Mouse (Mus musculus): Measurements from ENCODE around the gene Mical2. TPM values are rescaled to one million over a fixed set of nuclear protein-coding genes. Genes with fewer than 3 reads are reported as not detected.

Mical2 gene
- polyA plus RNA-seq, 2 experiments, result 5.0 to 7.5 TPM

DNA sequence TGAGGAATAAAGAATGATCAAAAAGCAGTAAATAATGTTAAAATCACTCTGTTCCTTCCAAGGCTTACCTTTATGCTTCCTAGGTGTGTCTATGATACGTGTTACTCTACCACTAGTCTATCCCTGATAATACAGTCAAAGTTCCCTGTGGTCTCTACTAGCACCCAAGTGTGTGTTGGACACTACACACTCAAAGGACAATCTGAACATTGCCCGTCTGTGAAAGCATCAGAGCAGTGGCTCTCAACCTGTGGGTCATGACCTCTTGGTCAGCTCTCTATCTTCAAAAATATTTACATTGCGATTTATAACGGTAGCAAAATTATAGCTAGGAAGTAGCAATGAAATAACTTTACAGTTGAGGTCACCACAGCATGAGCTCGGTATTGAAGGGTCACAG, 162.2 kb downstream of the Mical2 start:
- TF ChIP-seq POLR2A (IDR thresholded peaks at IDR 0.05; ENCODE audit: borderline replicate concordance, extremely low read depth, insufficient read depth, insufficient read length), result no peak
- 84% methylated on average over 5 of the region's 5 CpGs for WGBS
- Histone ChIP-seq H3K4me3 (replicated peaks; ENCODE audit: low read length) (no peak overlapping the region), H3K36me3 (ENCODE audit: control insufficient read depth, insufficient read depth, low read length) (no peaks in the 10 kb centered on the region), H3K9ac (ENCODE audit: low read depth, low read length, severe bottlenecking) (no peak overlapping the region), H3K27ac (replicated peaks; ENCODE audit: low read depth, low read length) (no peak overlapping the region), H3K4me1 (ENCODE audit: control insufficient read depth, insufficient read depth, low read length) (peaks cover 34% of the 10 kb centered on the region), H3K9me3 (ENCODE audit: control insufficient read depth, low read length) (no peaks in the 10 kb centered on the region), H3K27me3 (ENCODE audit: control insufficient read depth, insufficient read depth, low read length) (no peaks in the 10 kb centered on the region), H3K4me2 (replicated peaks; ENCODE audit: low read depth, low read length, severe bottlenecking) (no peak overlapping the region)
- no peak for ATAC-seq (ENCODE audit: low FRiP score, low read depth)
- DNase-seq (ENCODE audit: low spot score), result no peak

DNA sequence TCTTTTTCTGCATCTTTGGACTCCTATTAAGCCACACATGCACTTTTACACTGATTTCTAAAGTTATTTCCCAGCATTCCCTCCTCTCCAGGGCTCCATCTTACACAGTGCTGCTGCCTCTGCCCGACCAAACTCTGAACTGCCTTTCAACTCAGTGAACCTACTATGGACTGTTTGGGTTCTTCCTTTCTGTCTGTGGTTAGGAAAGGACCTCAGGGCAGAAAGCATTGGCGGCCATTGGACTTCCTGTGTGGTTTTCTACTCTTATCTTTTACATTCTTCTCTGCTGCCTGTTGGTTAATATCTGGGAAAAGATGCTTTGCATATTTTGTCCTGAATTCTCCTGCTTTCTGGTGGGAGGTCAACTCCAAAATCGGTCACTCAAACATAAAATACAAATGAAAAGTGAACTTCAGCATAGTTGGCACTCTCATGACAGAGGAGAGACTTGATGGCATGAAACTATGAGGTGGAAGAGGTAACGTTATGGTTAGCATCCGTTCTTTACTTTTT, 162.8 kb downstream of the Mical2 start:
- H3K4me1 ChIP-seq (ENCODE audit: control insufficient read depth, insufficient read depth, low read length), result peaks cover 34% of the 10 kb centered on the region
- no peak overlapping the region for H3K4me3 ChIP-seq (replicated peaks; ENCODE audit: low read length)
- WGBS, result 81% methylated on average over 5 of the region's 5 CpGs
- DNase-seq (ENCODE audit: low spot score), result no peak
- H3K27me3 ChIP-seq (ENCODE audit: control insufficient read depth, insufficient read depth, low read length), result no peaks in the 10 kb centered on the region
- no peak overlapping the region for H3K27ac ChIP-seq (replicated peaks; ENCODE audit: low read depth, low read length)
- no peak for ATAC-seq (ENCODE audit: low FRiP score, low read depth)
- no peak for TF ChIP-seq POLR2A (IDR thresholded peaks at IDR 0.05; ENCODE audit: borderline replicate concordance, extremely low read depth, insufficient read depth, insufficient read length)
- H3K9ac ChIP-seq (ENCODE audit: low read depth, low read length, severe bottlenecking), result no peak overlapping the region
- no peak overlapping the region for H3K4me2 ChIP-seq (replicated peaks; ENCODE audit: low read depth, low read length, severe bottlenecking)
- no peaks in the 10 kb centered on the region for H3K36me3 ChIP-seq (ENCODE audit: control insufficient read depth, insufficient read depth, low read length)
- no peaks in the 10 kb centered on the region for H3K9me3 ChIP-seq (ENCODE audit: control insufficient read depth, low read length)

DNA sequence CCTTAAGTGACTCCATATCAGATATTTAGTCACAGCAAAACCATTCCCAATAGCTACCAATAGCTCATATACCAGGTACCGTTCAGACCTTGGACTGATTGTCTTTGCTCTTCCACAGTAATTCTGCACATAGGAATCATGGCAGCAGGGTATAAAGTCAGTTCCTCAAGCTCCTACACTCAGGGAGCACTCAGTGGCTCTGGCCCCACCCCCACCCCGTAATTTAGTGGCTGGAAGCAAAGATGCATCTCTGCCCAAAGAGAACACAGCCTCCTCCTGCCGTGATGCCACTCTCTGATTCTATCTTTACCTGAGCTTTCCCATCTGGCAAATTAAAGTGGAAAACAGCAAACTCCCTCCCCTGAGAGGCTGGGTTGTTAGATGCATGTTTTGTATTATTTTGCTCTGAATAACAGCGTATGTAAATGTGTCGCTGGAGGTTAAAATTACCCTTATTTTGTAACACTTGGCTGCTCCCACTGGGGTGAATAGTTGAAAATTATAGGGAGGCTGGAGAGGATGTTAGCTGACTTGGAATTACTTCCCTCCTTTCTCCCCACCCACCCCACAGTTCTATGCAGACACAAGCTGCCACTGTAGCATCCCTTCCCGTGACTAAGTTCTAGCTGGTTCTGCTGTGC, 164.1 kb downstream of the Mical2 start:
- DNase-seq (ENCODE audit: low spot score) (no peak), ATAC-seq (ENCODE audit: low FRiP score, low read depth) (no peak)
- H3K9ac ChIP-seq (ENCODE audit: low read depth, low read length, severe bottlenecking), result no peak overlapping the region
- WGBS, result 23% methylated on average over 6 of the region's 6 CpGs
- H3K4me3 ChIP-seq (replicated peaks; ENCODE audit: low read length), result no peak overlapping the region
- H3K4me1 ChIP-seq (ENCODE audit: control insufficient read depth, insufficient read depth, low read length), result peaks cover 34% of the 10 kb centered on the region
- H3K27me3 ChIP-seq (ENCODE audit: control insufficient read depth, insufficient read depth, low read length), result no peaks in the 10 kb centered on the region
- no peak for TF ChIP-seq POLR2A (IDR thresholded peaks at IDR 0.05; ENCODE audit: borderline replicate concordance, extremely low read depth, insufficient read depth, insufficient read length)
- peak overlapping the region; percentile 21 for H3K4me2 ChIP-seq (replicated peaks; ENCODE audit: low read depth, low read length, severe bottlenecking)
- no peaks in the 10 kb centered on the region for H3K36me3 ChIP-seq (ENCODE audit: control insufficient read depth, insufficient read depth, low read length)
- no peaks in the 10 kb centered on the region for H3K9me3 ChIP-seq (ENCODE audit: control insufficient read depth, low read length)
- peak overlapping the region; percentile 67; the same call in 1 of the 2 replicates for H3K27ac ChIP-seq (replicated peaks; ENCODE audit: low read depth, low read length)

DNA sequence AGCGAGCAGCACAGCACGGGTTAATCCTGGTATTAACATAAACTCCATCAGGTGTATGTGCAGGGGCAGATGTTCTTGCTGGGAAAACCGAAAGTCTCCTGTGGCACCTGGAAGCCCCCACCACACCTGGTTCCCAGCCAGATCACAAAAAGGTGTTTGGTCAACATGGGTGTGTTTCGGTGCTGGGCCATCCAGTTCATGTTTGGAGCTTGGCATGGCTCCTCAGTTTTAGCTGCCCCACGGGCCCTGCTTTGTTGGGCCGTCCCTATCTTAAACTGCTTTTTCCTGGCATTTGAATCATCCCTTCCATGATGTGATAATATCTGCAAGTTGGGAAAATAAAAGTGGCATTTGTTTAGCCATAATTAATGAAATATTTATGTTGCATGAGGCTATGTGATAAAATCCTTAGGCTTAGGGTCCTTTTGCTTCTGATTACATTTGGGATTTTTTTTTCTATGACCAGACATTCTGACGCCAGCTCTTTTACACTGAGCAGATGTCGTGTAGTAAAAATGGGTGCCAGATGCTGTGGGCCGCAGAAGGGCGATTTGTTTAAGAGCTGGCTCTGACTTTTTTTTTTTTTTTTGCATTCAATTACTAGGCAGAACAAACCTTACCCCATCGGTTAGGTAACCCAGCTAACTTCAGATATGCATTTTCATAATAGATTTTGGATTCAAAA, 164.7 kb downstream of the Mical2 start:
- WGBS, result 7% methylated on average over 11 of the region's 11 CpGs
- Histone ChIP-seq H3K27me3 (ENCODE audit: control insufficient read depth, insufficient read depth, low read length) (no peaks in the 10 kb centered on the region), H3K9ac (ENCODE audit: low read depth, low read length, severe bottlenecking) (no peak overlapping the region), H3K9me3 (ENCODE audit: control insufficient read depth, low read length) (no peaks in the 10 kb centered on the region), H3K36me3 (ENCODE audit: control insufficient read depth, insufficient read depth, low read length) (no peaks in the 10 kb centered on the region), H3K4me2 (replicated peaks; ENCODE audit: low read depth, low read length, severe bottlenecking) (peak overlapping the region; percentile 21), H3K4me3 (replicated peaks; ENCODE audit: low read length) (no peak overlapping the region), H3K27ac (replicated peaks; ENCODE audit: low read depth, low read length) (peak overlapping the region; percentile 67), H3K4me1 (ENCODE audit: control insufficient read depth, insufficient read depth, low read length) (peaks cover 34% of the 10 kb centered on the region)
- peak; percentile 70 for ATAC-seq (ENCODE audit: low FRiP score, low read depth)
- DNase-seq (ENCODE audit: low spot score), result peak; percentile 61
- TF ChIP-seq POLR2A (IDR thresholded peaks at IDR 0.05; ENCODE audit: borderline replicate concordance, extremely low read depth, insufficient read depth, insufficient read length), result no peak

DNA sequence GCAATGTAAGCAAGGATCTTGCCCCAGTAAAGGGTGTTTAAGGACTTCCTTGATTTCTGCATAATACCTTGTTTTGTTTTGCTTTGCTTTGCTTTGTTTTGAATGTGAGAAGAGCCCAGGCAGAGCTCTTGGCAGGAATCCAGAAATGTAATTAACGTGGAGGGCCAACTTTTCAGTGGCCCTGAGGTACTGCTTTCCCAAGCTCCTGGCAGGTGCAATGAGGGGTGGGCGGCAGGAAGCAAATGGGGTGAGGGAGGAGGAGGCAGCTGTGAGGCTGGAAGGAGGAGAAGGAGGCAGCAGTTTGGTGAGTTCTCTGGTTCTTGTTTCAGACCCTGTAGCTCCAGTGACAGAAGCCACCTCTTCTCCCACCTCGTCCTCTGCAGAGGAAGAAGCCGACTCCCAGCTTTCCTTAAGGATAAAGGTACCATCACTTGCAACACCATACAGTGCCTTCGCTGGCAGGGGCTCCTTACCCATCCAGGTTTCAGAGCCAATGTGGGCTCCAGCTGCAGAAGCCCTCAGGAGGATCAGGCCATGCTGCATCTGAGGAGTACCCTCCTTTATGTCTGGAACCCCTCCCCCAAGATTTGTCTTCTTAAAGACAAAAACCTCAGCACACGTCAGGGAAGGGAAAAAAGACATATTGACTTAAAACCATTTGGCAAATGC, 165.4 kb downstream of the Mical2 start:
- Histone ChIP-seq H3K4me3 (replicated peaks; ENCODE audit: low read length) (no peak overlapping the region), H3K27me3 (ENCODE audit: control insufficient read depth, insufficient read depth, low read length) (no peaks in the 10 kb centered on the region), H3K4me2 (replicated peaks; ENCODE audit: low read depth, low read length, severe bottlenecking) (peak overlapping the region; percentile 27; the same call in 1 of the 2 replicates)

More for the DNA sequence above, 165.4 kb downstream of the Mical2 start:
- 5% methylated on average over 6 of the region's 6 CpGs for WGBS
- H3K9ac ChIP-seq (ENCODE audit: low read depth, low read length, severe bottlenecking), result no peak overlapping the region
- peak; percentile 42 for DNase-seq (ENCODE audit: low spot score)
- no peaks in the 10 kb centered on the region for H3K36me3 ChIP-seq (ENCODE audit: control insufficient read depth, insufficient read depth, low read length)
- ATAC-seq (ENCODE audit: low FRiP score, low read depth), result peak; percentile 58; the same call in 1 of the 2 replicates
- peak overlapping the region; percentile 67 for H3K27ac ChIP-seq (replicated peaks; ENCODE audit: low read depth, low read length)
- no peak for TF ChIP-seq POLR2A (IDR thresholded peaks at IDR 0.05; ENCODE audit: borderline replicate concordance, extremely low read depth, insufficient read depth, insufficient read length)
- peaks cover 34% of the 10 kb centered on the region for H3K4me1 ChIP-seq (ENCODE audit: control insufficient read depth, insufficient read depth, low read length)
- no peaks in the 10 kb centered on the region for H3K9me3 ChIP-seq (ENCODE audit: control insufficient read depth, low read length)

Measured in limb, embryonic 14.5 days (tissue).